Mouse (Mus musculus): Measurements from ENCODE around the gene Cela3b.

DNA sequence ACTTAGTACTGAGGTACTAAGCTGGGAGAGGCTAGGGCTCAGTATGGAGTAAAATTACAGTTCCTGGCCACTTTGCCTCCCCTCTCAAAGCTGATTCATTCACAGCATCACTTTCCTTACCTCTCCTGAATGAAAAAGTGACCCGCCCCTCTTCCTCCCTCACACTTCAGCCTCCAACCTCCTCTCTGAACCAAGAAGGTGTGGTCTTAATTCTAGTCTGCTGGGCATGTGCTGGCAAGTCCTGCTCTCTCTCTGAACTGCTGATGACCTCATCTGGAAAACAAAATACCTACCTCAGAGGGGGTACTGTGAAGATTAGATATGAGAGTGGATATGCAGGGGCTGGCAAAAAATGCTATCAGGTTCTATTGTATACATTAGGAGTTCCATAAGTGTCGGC is 18.8 kb upstream of the Cela3b start:
- no peak for TF ChIP-seq CTCF (IDR thresholded peaks at IDR 0.05; ENCODE audit: low read depth)
- no peak for TF ChIP-seq EP300 (IDR thresholded peaks at IDR 0.05; ENCODE audit: low read depth)
